Mouse (Mus musculus): ENCODE data around the gene Gm5286.
"Not testable (repeated sequence)": the region's sequence is repeated elsewhere in the genome, so short reads cannot be mapped to it uniquely, and the experiment has no call there.

DNA sequence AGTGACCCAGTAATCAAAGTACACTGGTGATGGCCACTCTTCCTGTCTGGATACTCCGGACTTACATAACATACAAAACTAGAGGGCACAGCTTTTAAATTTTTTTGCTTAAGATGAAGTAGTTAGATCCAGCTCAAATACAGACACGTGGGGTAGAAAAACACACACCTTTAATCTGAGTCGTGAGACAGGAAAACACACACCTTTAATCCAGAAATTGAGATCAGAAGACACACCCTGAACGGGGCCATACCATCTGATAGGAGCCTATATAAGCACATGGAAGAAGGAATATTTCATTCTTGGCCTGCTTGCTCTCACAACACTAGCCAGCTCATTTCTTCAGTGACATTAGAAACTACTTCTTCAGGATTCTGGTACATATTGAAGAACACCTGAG, at the start of gene Gm5286:
- not testable (repeated sequence) for TF ChIP-seq CTCF, EP300 (IDR thresholded peaks at IDR 0.05; ENCODE audit: low read depth)
